1 mouse cellular context compared by ENCODE assay signal in genomic region chr11:113660940-113661339, GRCm38 (mm10).
TF ChIP-seq lines count a peak whose summit lies in the region.

No protein-coding gene starts in this region.

TF ChIP-seq in MEL, 35 proteins besides CTCF, POLR2A, EP300 and RAD21 (continued from another document):
- TF ChIP-seq ZMIZ1 (IDR thresholded peaks at IDR 0.05; ENCODE audit: low read depth, low read length) (0 out of 2 replicates have a peak, but pooled peaks have one; percentile 10), MAX (IDR thresholded peaks at IDR 0.05; ENCODE audit: low read length) (no peak), MYB (IDR thresholded peaks at IDR 0.05; ENCODE audit: low read depth, low read length) (peak; percentile 55; the same call in 1 of the 2 replicates), MAZ (IDR thresholded peaks at IDR 0.05; ENCODE audit: low read depth, low read length) (no peak), TCF12 (IDR thresholded peaks at IDR 0.05; ENCODE audit: low read depth, low read length) (peak; percentile 35; the same call in 1 of the 2 replicates), POLR2AphosphoS2 (IDR thresholded peaks at IDR 0.05; ENCODE audit: low read length) (peak; percentile 53)
